Mouse (Mus musculus) liver, embryonic 14.5 days (tissue): ENCODE measurements around the gene Nedd9. TPM values are rescaled to one million over a fixed set of nuclear protein-coding genes. Genes with fewer than 3 reads are reported as not detected.

Experiments
- ATAC-seq: fragments of 200-750 bp; cut with Nextera tagmentation; 2 replicates; pipeline ENCODE4 v1.8.0; 2017; ENCODE audit warnings: moderate number of reproducible peaks, mild to moderate bottlenecking, moderate library complexity; ENCODE audit not compliant: insufficient read depth
- DNase-seq, 3 experiments: peaks; one replicate each; pipeline ENCODE4 v3.0.0-alpha.2; 2012 to 2013; ENCODE audit warnings: low read depth in 3 of 3, low spot score in 3 of 3
- H3K27ac ChIP-seq: fragments of 300-500 bp; sonication (generic); 2 replicates; pipeline ENCODE4 v1.5.1; 2014; ENCODE audit warnings: moderate library complexity, mild to moderate bottlenecking, control low read depth, inconsistent platforms
- H3K27me3 ChIP-seq: fragments of 300-500 bp; sonication (generic); 2 replicates; pipeline ENCODE4 v1.6.1; 2014; ENCODE audit warnings: mild to moderate bottlenecking, low read length, moderate library complexity; ENCODE audit not compliant: control insufficient read depth, insufficient read depth
- H3K36me3 ChIP-seq: fragments of 300-500 bp; sonication (generic); replicated peaks from 2 replicates; pipeline ENCODE4 v1.6.1; 2014; ENCODE audit warnings: low read depth; ENCODE audit not compliant: control insufficient read depth, insufficient read depth
- H3K4me1 ChIP-seq, 2 experiments: fragments of 200-500 bp in 1 of 2; fragments of 300-500 bp in 1 of 2; sonication (generic) in 1 of 2; replicated peaks; 2 replicates each; pipeline ENCODE4 v1.6.1; 2012 to 2014; ENCODE audit warnings: antibody characterized with exemption in 1 of 2, inconsistent platforms in 1 of 2, low read length in 1 of 2; ENCODE audit not compliant: control insufficient read depth in 2 of 2, insufficient read depth in 2 of 2
- H3K4me2 ChIP-seq: fragments of 300-500 bp; sonication (generic); 2 replicates; pipeline ENCODE4 v1.6.1; 2014; ENCODE audit warnings: low read depth, mild to moderate bottlenecking, control low read depth, moderate library complexity
- H3K4me3 ChIP-seq, 2 experiments: fragments of 200-500 bp in 1 of 2; fragments of 300-500 bp in 1 of 2; sonication (generic) in 1 of 2; 2 replicates each; pipeline ENCODE4 v1.5.1; 2012 to 2014; ENCODE audit warnings: low read depth in 2 of 2, low read length in 2 of 2, mild to moderate bottlenecking in 2 of 2, control low read depth in 1 of 2, inconsistent platforms in 1 of 2, moderate library complexity in 1 of 2; ENCODE audit not compliant: insufficient read depth in 1 of 2
- H3K9ac ChIP-seq: fragments of 300-500 bp; sonication (generic); replicated peaks from 2 replicates; pipeline ENCODE4 v1.6.1; 2014; ENCODE audit warnings: mild to moderate bottlenecking, control low read depth, moderate library complexity
- H3K9me3 ChIP-seq: fragments of 300-500 bp; sonication (generic); 2 replicates; pipeline ENCODE4 v1.6.1; 2016; ENCODE audit warnings: low read length, mixed read lengths; ENCODE audit not compliant: control insufficient read depth
- CTCF ChIP-seq: IDR thresholded peaks from 2 replicates; pipeline ENCODE4 v1.5.1; 2016; ENCODE audit warnings: antibody characterized with exemption, low read depth, control low read depth
- EP300 ChIP-seq: IDR thresholded peaks from 2 replicates; pipeline ENCODE4 v1.6.1; 2016; ENCODE audit warnings: antibody characterized with exemption, low read depth
- WGBS: fragments of 180-500 bp; shearing (Covaris S2); extraction: QIAGEN DNeasy Blood & Tissue Kit; methylation state at CpG from one replicate; pipeline ENCODE4 v1.1.7; 2014; ENCODE audit not compliant: insufficient replicate concordance; 5-methylcytosine and 5-hydroxymethylcytosine counted together
- polyA plus RNA-seq, 2 experiments: library from polyadenylated mRNA; depleted of rRNA in 1 of 2; stranded (reverse) in 1 of 2; unstranded in 1 of 2; fragments of >200 nt; fragmentation: Nextera tagmentation in 1 of 2; extraction: Ambion mirVana in 1 of 2; gene quantifications; 2 replicates each; pipeline versions ENCODE4 v1.2.1 to v1.2.3; 2012 to 2014

Gene Nedd9
- polyA plus RNA-seq, 2 experiments: 1.2 to 2.7 TPM

GRCm38 (mm10) chr13:41416065-41417016 lies 70.8 kb downstream of the Nedd9 start:
- H3K9me3 ChIP-seq: no peaks in the 10 kb centered on the region
- peaks cover 0 to 2% of the 10 kb centered on the region in 2 experiments; a peak in 1 of 4 replicates for H3K4me1 ChIP-seq
- no peaks in the 10 kb centered on the region for H3K36me3 ChIP-seq
- H3K27me3 ChIP-seq: no peaks in the 10 kb centered on the region
- no peak for ATAC-seq
- H3K27ac ChIP-seq: no peak overlapping the region
- H3K4me3 ChIP-seq: no peak overlapping the region
- no peak overlapping the region for H3K4me2 ChIP-seq
- no peak overlapping the region for H3K9ac ChIP-seq
- 61% methylated on average over 11 of the region's 11 CpGs for WGBS
- no peak for DNase-seq
- TF ChIP-seq CTCF (no peak), EP300 (no peak)

GRCm38 (mm10) chr13:41410191-41411074 lies 76.7 kb downstream of the Nedd9 start:
- Histone ChIP-seq H3K4me2 (no peak overlapping the region), H3K4me3 (no peak overlapping the region), H3K4me1 (no peaks in the 10 kb centered on the region), H3K27me3 (no peaks in the 10 kb centered on the region), H3K36me3 (no peaks in the 10 kb centered on the region), H3K9me3 (no peaks in the 10 kb centered on the region), H3K27ac (no peak overlapping the region), H3K9ac (no peak overlapping the region)
- TF ChIP-seq CTCF (no peak), EP300 (no peak)
- ATAC-seq: no peak
- DNase-seq: no peak
- 59% methylated on average over 13 of the region's 13 CpGs for WGBS

GRCm38 (mm10) chr13:41409291-41409690 lies 77.9 kb downstream of the Nedd9 start:
- Histone ChIP-seq H3K9ac (no peak overlapping the region), H3K36me3 (no peaks in the 10 kb centered on the region), H3K27me3 (no peaks in the 10 kb centered on the region), H3K27ac (no peak overlapping the region), H3K4me2 (no peak overlapping the region), H3K4me1 (no peaks in the 10 kb centered on the region), H3K9me3 (no peaks in the 10 kb centered on the region), H3K4me3 (no peak overlapping the region)
- DNase-seq (no peak), ATAC-seq (no peak)
- 73% methylated on average over 3 of the region's 3 CpGs for WGBS
- no peak for TF ChIP-seq EP300
- no peak for TF ChIP-seq CTCF

GRCm38 (mm10) chr13:41408374-41408952 lies 78.7 kb downstream of the Nedd9 start:
- DNase-seq (no peak), ATAC-seq (no peak)
- H3K9me3 ChIP-seq: no peaks in the 10 kb centered on the region
- H3K27ac ChIP-seq: no peak overlapping the region
- H3K4me3 ChIP-seq: no peak overlapping the region
- TF ChIP-seq CTCF: no peak
- TF ChIP-seq EP300: no peak
- no peaks in the 10 kb centered on the region for H3K36me3 ChIP-seq
- H3K4me2 ChIP-seq: no peak overlapping the region
- no peaks in the 10 kb centered on the region for H3K27me3 ChIP-seq
- 66% methylated on average over 10 of the region's 10 CpGs for WGBS
- H3K4me1 ChIP-seq: no peaks in the 10 kb centered on the region; a peak in 1 of 4 replicates
- H3K9ac ChIP-seq: no peak overlapping the region
